Mouse (Mus musculus) erythroid progenitor cell, adult 5-6 weeks (primary cell): ENCODE measurements around the gene Kcnc1. TPM values are rescaled to one million over a fixed set of nuclear protein-coding genes. Genes with fewer than 3 reads are reported as not detected.
A peak's percentile ranks its signal among the peaks of the same experiment; 100 is the strongest.

Experiments
- ATAC-seq: replicated peaks from 2 replicates; pipeline ENCODE4 v1.8.0; 2016; ENCODE audit warnings: moderate number of reproducible peaks, mild to moderate bottlenecking, moderate TSS enrichment, inconsistent platforms; ENCODE audit not compliant: poor library complexity, low FRiP score, severe bottlenecking
- total RNA-seq, 2 experiments: library from RNA; stranded (forward) in 1 of 2; stranded (reverse) in 1 of 2; fragments of 150-400 nt in 1 of 2; fragments of 186-747, 209-891 nt in 1 of 2; gene quantifications; 2 replicates each; pipeline versions ENCODE4 v1.2.3 to v1.2.4; 2015 to 2017; ENCODE audit warnings: low replicate concordance in 2 of 2

Kcnc1 gene
- total RNA-seq, 2 experiments from 2014 or later: 5.0 TPM; not detected in 1

- no peak for ATAC-seq
These were observed 21.2 kb downstream of the Kcnc1 start for GRCm38 (mm10) chr7:46417467-46417866.

- no peak for ATAC-seq
These were observed 21.9 kb downstream of the Kcnc1 start for GRCm38 (mm10) chr7:46418102-46418622.

GRCm38 (mm10) chr7:46421535-46421934 lies 25.2 kb downstream of the Kcnc1 start:
- no peak for ATAC-seq

GRCm38 (mm10) chr7:46422052-46422763 lies 25.9 kb downstream of the Kcnc1 start:
- no peak for ATAC-seq

GRCm38 (mm10) chr7:46422764-46423412 lies 26.6 kb downstream of the Kcnc1 start:
- no peak for ATAC-seq

- no peak for ATAC-seq
These were observed 27.7 kb downstream of the Kcnc1 start for GRCm38 (mm10) chr7:46423951-46424350.

GRCm38 (mm10) chr7:46425012-46425411 lies 28.7 kb downstream of the Kcnc1 start:
- ATAC-seq: no peak

- ATAC-seq: no peak
These were observed 37.6 kb downstream of the Kcnc1 start for GRCm38 (mm10) chr7:46433874-46434273.

GRCm38 (mm10) chr7:46435833-46436232 lies 39.5 kb downstream of the Kcnc1 start:
- ATAC-seq: no peak

- no peak for ATAC-seq
These were observed 42.3 kb downstream of the Kcnc1 start for GRCm38 (mm10) chr7:46438537-46439141.

GRCm38 (mm10) chr7:46443163-46443562 lies 46.9 kb downstream of the Kcnc1 start:
- no peak for ATAC-seq

GRCm38 (mm10) chr7:46445896-46446295 lies 49.6 kb downstream of the Kcnc1 start:
- ATAC-seq: 0 out of 2 replicates have a peak, but pooled peaks have one; percentile 34

- no peak for ATAC-seq
These were observed 51.3 kb downstream of the Kcnc1 start for GRCm38 (mm10) chr7:46447473-46448165.

GRCm38 (mm10) chr7:46448922-46449645 lies 52.8 kb downstream of the Kcnc1 start:
- no peak for ATAC-seq

GRCm38 (mm10) chr7:46453930-46454679 lies 57.8 kb downstream of the Kcnc1 start:
- ATAC-seq: no peak

GRCm38 (mm10) chr7:46457889-46458288 lies 61.6 kb downstream of the Kcnc1 start:
- ATAC-seq: no peak

- no peak for ATAC-seq
These were observed 62.9 kb downstream of the Kcnc1 start for GRCm38 (mm10) chr7:46459200-46459599.

- no peak for ATAC-seq
These were observed 63.4 kb downstream of the Kcnc1 start for GRCm38 (mm10) chr7:46459605-46460245.
